Mouse (Mus musculus) heart, adult 2 months (tissue): Measurements from ENCODE around the gene Parn. TPM values are rescaled to one million over a fixed set of nuclear protein-coding genes. Genes with fewer than 3 reads are reported as not detected.

ENCODE experiments used
- DNase-seq, 2 experiments: peaks; one replicate each; pipeline ENCODE4 v3.0.0; 2021
- H3K27ac ChIP-seq: fragments of 200-600 bp; 2 replicates; pipeline ENCODE4 v1.8.1; 2022
- H3K27me3 ChIP-seq: fragments of 200-500 bp; 2 replicates; pipeline ENCODE4 v1.6.1; 2012; ENCODE audit warnings: mild to moderate bottlenecking, low read length, inconsistent platforms, mixed read lengths; ENCODE audit not compliant: control insufficient read depth, insufficient read depth
- H3K36me3 ChIP-seq: fragments of 200-500 bp; 2 replicates; pipeline ENCODE4 v1.6.1; 2012; ENCODE audit warnings: low read length, inconsistent platforms; ENCODE audit not compliant: control insufficient read depth, insufficient read depth
- H3K4me1 ChIP-seq: fragments of 200-500 bp; 2 replicates; pipeline ENCODE4 v1.6.1; 2011; ENCODE audit warnings: low read length; ENCODE audit not compliant: control insufficient read depth, insufficient read depth
- H3K4me3 ChIP-seq: fragments of 200-600 bp; 2 replicates; pipeline ENCODE4 v1.8.1; 2022
- H3K79me2 ChIP-seq: fragments of 200-500 bp; replicated peaks from 2 replicates; pipeline ENCODE4 v1.6.1; 2012; ENCODE audit warnings: mild to moderate bottlenecking, inconsistent platforms, low read length, moderate library complexity, mixed read lengths; ENCODE audit not compliant: control insufficient read depth, insufficient read depth
- H3K9ac ChIP-seq: fragments of 200-500 bp; 2 replicates; pipeline ENCODE4 v1.6.1; 2012; ENCODE audit warnings: low read depth, mild to moderate bottlenecking, control low read depth, inconsistent platforms, low read length, mixed read lengths
- CTCF ChIP-seq: fragments of 200-600 bp; IDR thresholded peaks from 2 replicates; pipeline ENCODE4 v1.8.1; 2022; ENCODE audit warnings: antibody characterized with exemption, mild to moderate bottlenecking, moderate library complexity
- EP300 ChIP-seq: fragments of 200-500 bp; IDR thresholded peaks from 2 replicates; pipeline ENCODE4 v1.6.1; 2011; ENCODE audit warnings: low read depth, low read length, control low read depth; ENCODE audit not compliant: insufficient read depth
- POLR2A ChIP-seq: fragments of 200-500 bp; IDR thresholded peaks from 2 replicates; pipeline ENCODE4 v1.6.1; 2011; ENCODE audit warnings: mild to moderate bottlenecking, low read depth, low read length, control low read depth; ENCODE audit not compliant: insufficient read depth
- WGBS: fragments of 180-500 bp; shearing (Covaris S2); methylation state at CpG from one replicate; pipeline ENCODE4 v1.1.7; 2018; 5-methylcytosine and 5-hydroxymethylcytosine counted together
- intact Hi-C: fragments of 180-260 bp; cut with DNase I; formaldehyde crosslinking; loops from one replicate; pipeline ENCODE4 v1.15.1; 2025
- polyA plus RNA-seq: library from polyadenylated mRNA; depleted of rRNA; stranded (reverse); fragments of >200 nt; gene quantifications from 2 replicates; pipeline ENCODE4 v1.2.3, GENCODE M21; 2012; rRNA removed
- total RNA-seq, 2 experiments: library from RNA; stranded (reverse); gene quantifications; 2 replicates each; pipeline ENCODE4 v1.2.3; 2021

Gene Parn
- total and polyA plus RNA-seq, 3 experiments = 7.3 to 9.1 (median 8.9) TPM

GRCm38 (mm10) chr16:13498923-13499322, 169.0 kb downstream of the Parn start:
- Histone ChIP-seq H3K4me1 (peaks cover 1% of the 10 kb centered on the region; the same call in 1 of the 2 replicates), H3K27ac (no peak overlapping the region), H3K9ac (no peak overlapping the region)

GRCm38 (mm10) chr16:13493981-13494380, 174.0 kb downstream of the Parn start:
- TF ChIP-seq CTCF (no peak), POLR2A (no peak), EP300 (no peak)
- peaks cover 8% of the 10 kb centered on the region; the same call in 1 of the 2 replicates for H3K4me1 ChIP-seq
- peak; percentile 41 to 70 for DNase-seq
- no peak overlapping the region for H3K4me3 ChIP-seq
- peak overlapping the region; percentile 66 for H3K27ac ChIP-seq
- no peak overlapping the region for H3K9ac ChIP-seq
- no peaks in the 10 kb centered on the region for H3K36me3 ChIP-seq
- intact Hi-C loops = no loop called here
- 52% methylated on average over 3 of the region's 3 CpGs for WGBS
- no peaks in the 10 kb centered on the region for H3K79me2 ChIP-seq
- no peaks in the 10 kb centered on the region for H3K27me3 ChIP-seq

More at GRCm38 (mm10) chr16:13498923-13499322, 169.0 kb downstream of the Parn start:
- Histone ChIP-seq H3K27me3 (no peaks in the 10 kb centered on the region), H3K4me3 (no peak overlapping the region), H3K79me2 (no peaks in the 10 kb centered on the region), H3K36me3 (no peaks in the 10 kb centered on the region)
- WGBS = 78% methylated on average over 3 of the region's 3 CpGs
- no peak for TF ChIP-seq CTCF
- no peak for TF ChIP-seq POLR2A
- TF ChIP-seq EP300 = no peak
- intact Hi-C loops = no loop called here
- no peak for DNase-seq

- Histone ChIP-seq H3K36me3 (no peaks in the 10 kb centered on the region), H3K27ac (no peak overlapping the region), H3K4me1 (peaks cover 8% of the 10 kb centered on the region; the same call in 1 of the 2 replicates), H3K79me2 (no peaks in the 10 kb centered on the region), H3K4me3 (no peak overlapping the region), H3K27me3 (no peaks in the 10 kb centered on the region), H3K9ac (no peak overlapping the region)
- DNase-seq = no peak
- WGBS = 76% methylated on average over 3 of the region's 3 CpGs
- TF ChIP-seq EP300 (no peak), CTCF (no peak), POLR2A (no peak)
- intact Hi-C loops = no loop called here
Measured at GRCm38 (mm10) chr16:13492996-13493395, 175.0 kb downstream of the Parn start.

GRCm38 (mm10) chr16:13491776-13492175, 176.2 kb downstream of the Parn start:
- TF ChIP-seq CTCF (no peak), EP300 (no peak), POLR2A (no peak)
- Histone ChIP-seq H3K36me3 (no peaks in the 10 kb centered on the region), H3K27ac (no peak overlapping the region), H3K9ac (no peak overlapping the region), H3K4me3 (no peak overlapping the region), H3K4me1 (peaks cover 8% of the 10 kb centered on the region; the same call in 1 of the 2 replicates), H3K79me2 (no peaks in the 10 kb centered on the region), H3K27me3 (no peaks in the 10 kb centered on the region)
- DNase-seq = no peak
- WGBS = 74% methylated on average over 3 of the region's 3 CpGs
- intact Hi-C loops = no loop called here

Other genes with a start within 250 kb of the Parn start
- 10 to 100 TPM; 41.8 to 51.6 TPM for gene Bfar, start 3.7 kb upstream of the Parn start, total RNA-seq
- gene Bfar, start 3.7 kb upstream of the Parn start, polyA plus RNA-seq = 35.2 and 51.5 TPM in 2 replicates
- gene 3110001I22Rik, start 3.8 kb upstream of the Parn start, total RNA-seq = 1 to 10 TPM; 2.6 to 2.7 TPM
- gene 3110001I22Rik, start 3.8 kb upstream of the Parn start, polyA plus RNA-seq = 1.1 and 1.2 TPM in 2 replicates
- not detected for gene Pla2g10, start 62.8 kb upstream of the Parn start, total RNA-seq
- 0.16 TPM in 1 of 2 replicates, not detected in the other for gene Pla2g10, start 62.8 kb upstream of the Parn start, polyA plus RNA-seq
- gene Rrn3, start 112.5 kb upstream of the Parn start, total RNA-seq = 10 to 100 TPM; 37.9 to 38.3 TPM
- 17.2 and 25.4 TPM in 2 replicates for gene Rrn3, start 112.5 kb upstream of the Parn start, polyA plus RNA-seq
- gene Ntan1, start 150.7 kb upstream of the Parn start, total RNA-seq = 10 to 100 TPM; 42.9 to 47.1 TPM
- 40.2 and 46.2 TPM in 2 replicates for gene Ntan1, start 150.7 kb upstream of the Parn start, polyA plus RNA-seq
- 10 to 100 TPM; 71.3 to 92.7 TPM for gene Pdxdc1, start 235.0 kb upstream of the Parn start, total RNA-seq
- 67.3 and 111 TPM in 2 replicates for gene Pdxdc1, start 235.0 kb upstream of the Parn start, polyA plus RNA-seq
- 1 to 10 TPM; 1.1 to 1.4 TPM for gene Mpv17l, start 235.0 kb upstream of the Parn start, total RNA-seq
- 1.6 and 2.3 TPM in 2 replicates for gene Mpv17l, start 235.0 kb upstream of the Parn start, polyA plus RNA-seq